Mouse (Mus musculus) spleen, adult 2 months (tissue): ENCODE data around the gene Asl. TPM values are rescaled to one million over a fixed set of nuclear protein-coding genes. Genes with fewer than 3 reads are reported as not detected.

Experiments
- DNase-seq, 2 experiments: peaks; one replicate each; pipeline versions ENCODE4 v3.0.0 to v3.0.0-alpha.2; 2012 to 2021; ENCODE audit warnings: low spot score in 2 of 2, low read depth in 1 of 2
- H3K27ac ChIP-seq: fragments of 200-500 bp; 2 replicates; pipeline ENCODE4 v1.5.1; 2012; ENCODE audit warnings: low read length, inconsistent platforms; ENCODE audit not compliant: insufficient read depth
- H3K27me3 ChIP-seq: fragments of 200-500 bp; 2 replicates; pipeline ENCODE4 v1.6.1; 2012; ENCODE audit warnings: mild to moderate bottlenecking, moderate library complexity, low read length, inconsistent platforms; ENCODE audit not compliant: control insufficient read depth, insufficient read depth
- H3K36me3 ChIP-seq: fragments of 200-500 bp; 2 replicates; pipeline ENCODE4 v1.6.1; 2012; ENCODE audit warnings: mild to moderate bottlenecking, low read length, inconsistent platforms; ENCODE audit not compliant: control insufficient read depth, insufficient read depth
- H3K4me1 ChIP-seq: fragments of 200-500 bp; 2 replicates; pipeline ENCODE4 v1.6.1; 2011; ENCODE audit warnings: inconsistent platforms; ENCODE audit not compliant: control insufficient read depth, insufficient read depth, insufficient read length
- H3K4me3 ChIP-seq: fragments of 200-500 bp; 2 replicates; pipeline ENCODE4 v1.5.1; 2011; ENCODE audit warnings: mild to moderate bottlenecking, inconsistent platforms; ENCODE audit not compliant: insufficient read depth, insufficient read length; ENCODE audit errors: extremely low read depth
- CTCF ChIP-seq: fragments of 200-500 bp; IDR thresholded peaks from 2 replicates; pipeline ENCODE4 v1.5.1; 2011; ENCODE audit warnings: mild to moderate bottlenecking, inconsistent platforms; ENCODE audit not compliant: insufficient read depth, insufficient read length, insufficient replicate concordance; ENCODE audit errors: extremely low read depth
- POLR2A ChIP-seq: fragments of 200-500 bp; IDR thresholded peaks from 2 replicates; pipeline ENCODE4 v1.6.1; 2011; ENCODE audit warnings: low read depth, low read length, inconsistent platforms
- WGBS: fragments of 180-500 bp; shearing (Covaris S2); methylation state at CpG from one replicate; pipeline ENCODE4 v1.1.7; 2018; 5-methylcytosine and 5-hydroxymethylcytosine counted together
- polyA plus RNA-seq: library from polyadenylated mRNA; depleted of rRNA; stranded (reverse); fragments of >200 nt; gene quantifications from 2 replicates; pipeline ENCODE4 v1.2.3, GENCODE M21; 2012; rRNA removed

Gene Asl
- polyA plus RNA-seq = 18.0 and 22.4 TPM in 2 replicates

- TF ChIP-seq CTCF (no peak), POLR2A (peak; percentile 82)
- H3K27me3 ChIP-seq = no peaks in the 10 kb centered on the region
- peak within 1 kb of the TSS; percentile 83 for H3K4me3 ChIP-seq
- H3K4me1 ChIP-seq = no peaks in the 10 kb centered on the region; the same call in 1 of the 2 replicates
- 1% methylated on average over 51 of the region's 51 CpGs for WGBS
- peak; percentile 45 to 89 for DNase-seq
- no peaks in the 10 kb centered on the region for H3K36me3 ChIP-seq
- H3K27ac ChIP-seq = peak within 1 kb of the TSS; percentile 87
Measured at GRCm38 (mm10) chr5:130029142-130029897, at the start of gene Asl, which contains the start of gene Crcp. Gene Asl (minus strand): TSS chr5:130029247. Gene Crcp (plus strand): TSS chr5:130029290.

GRCm38 (mm10) chr5:130078834-130079156 lies 49.7 kb upstream of the Asl start:
- no peak for TF ChIP-seq CTCF
- TF ChIP-seq POLR2A = no peak
- 59% methylated on average over 6 of the region's 6 CpGs for WGBS
- no peak for DNase-seq
- peak overlapping the region; percentile 57; the same call in 1 of the 2 replicates for H3K4me3 ChIP-seq
- peaks cover 13% of the 10 kb centered on the region; the same call in 1 of the 2 replicates for H3K4me1 ChIP-seq
- peak overlapping the region; percentile 53; the same call in 1 of the 2 replicates for H3K27ac ChIP-seq
- H3K36me3 ChIP-seq = no peaks in the 10 kb centered on the region
- H3K27me3 ChIP-seq = no peaks in the 10 kb centered on the region

- Histone ChIP-seq H3K36me3 (no peaks in the 10 kb centered on the region), H3K4me1 (peaks cover 13% of the 10 kb centered on the region; the same call in 1 of the 2 replicates), H3K4me3 (no peak overlapping the region), H3K27ac (no peak overlapping the region), H3K27me3 (no peaks in the 10 kb centered on the region)
- WGBS = 30% methylated on average over 9 of the region's 9 CpGs
- DNase-seq = no peak
- TF ChIP-seq POLR2A (no peak), CTCF (no peak)
Measured at GRCm38 (mm10) chr5:130078096-130078833, 49.2 kb upstream of the Asl start.

- H3K4me1 ChIP-seq = peaks cover 13% of the 10 kb centered on the region; the same call in 1 of the 2 replicates
- H3K4me3 ChIP-seq = no peak overlapping the region
- no peak for DNase-seq
- WGBS = 57% methylated on average over 6 of the region's 6 CpGs
- TF ChIP-seq POLR2A = no peak
- no peak for TF ChIP-seq CTCF
- no peaks in the 10 kb centered on the region for H3K36me3 ChIP-seq
- H3K27me3 ChIP-seq = no peaks in the 10 kb centered on the region
- no peak overlapping the region for H3K27ac ChIP-seq
Measured at GRCm38 (mm10) chr5:130076396-130076795, 47.3 kb upstream of the Asl start.

- H3K36me3 ChIP-seq = no peaks in the 10 kb centered on the region
- H3K4me3 ChIP-seq = no peak overlapping the region
- peaks cover 10% of the 10 kb centered on the region; the same call in 1 of the 2 replicates for H3K4me1 ChIP-seq
- DNase-seq = no peak
- 87% methylated on average over 6 of the region's 6 CpGs for WGBS
- no peak for TF ChIP-seq POLR2A
- no peaks in the 10 kb centered on the region for H3K27me3 ChIP-seq
- no peak overlapping the region for H3K27ac ChIP-seq
Measured at GRCm38 (mm10) chr5:130074491-130074890, 45.4 kb upstream of the Asl start.

- no peak for DNase-seq
- H3K27ac ChIP-seq = no peak within 1 kb of the TSS
- TF ChIP-seq POLR2A = no peak
- no peak for TF ChIP-seq CTCF
- 95% methylated on average over 6 of the region's 6 CpGs for WGBS
- no peaks in the 10 kb centered on the region for H3K4me1 ChIP-seq
- H3K4me3 ChIP-seq = no peak within 1 kb of the TSS
- H3K27me3 ChIP-seq = no peaks in the 10 kb centered on the region
- no peaks in the 10 kb centered on the region for H3K36me3 ChIP-seq
Measured at GRCm38 (mm10) chr5:130073026-130073425, 44.0 kb upstream of the Asl start, which contains the start of gene Tpst1. Gene Tpst1 (plus strand): TSS chr5:130073326.

GRCm38 (mm10) chr5:130067841-130068264 lies 38.8 kb upstream of the Asl start:
- DNase-seq = no peak
- Histone ChIP-seq H3K4me3 (no peak overlapping the region), H3K4me1 (peaks cover 3% of the 10 kb centered on the region; the same call in 1 of the 2 replicates), H3K27me3 (no peaks in the 10 kb centered on the region), H3K36me3 (no peaks in the 10 kb centered on the region), H3K27ac (no peak overlapping the region)
- WGBS = 70% methylated on average over 3 of the region's 3 CpGs
- TF ChIP-seq POLR2A (no peak), CTCF (no peak)
